Mouse (Mus musculus) kidney, adult 2 months (tissue): Measurements from ENCODE around the gene Rps6ka2. TPM values are rescaled to one million over a fixed set of nuclear protein-coding genes. Genes with fewer than 3 reads are reported as not detected.

Experiments used
- DNase-seq: peaks from one replicate; pipeline ENCODE4 v3.0.0; 2021
- H3K27ac ChIP-seq: fragments of 200-500 bp; 2 replicates; pipeline ENCODE4 v1.5.1; 2012; ENCODE audit warnings: low read depth, low read length, control low read depth, inconsistent platforms; ENCODE audit not compliant: insufficient read depth
- H3K27me3 ChIP-seq: fragments of 200-500 bp; replicated peaks from 2 replicates; pipeline ENCODE4 v1.6.1; 2012; ENCODE audit warnings: mild to moderate bottlenecking, moderate library complexity, low read length, inconsistent platforms; ENCODE audit not compliant: control insufficient read depth, insufficient read depth
- H3K36me3 ChIP-seq: fragments of 200-500 bp; 2 replicates; pipeline ENCODE4 v1.6.1; 2012; ENCODE audit warnings: mild to moderate bottlenecking, moderate library complexity, low read length, inconsistent platforms; ENCODE audit not compliant: control insufficient read depth, insufficient read depth
- H3K4me1 ChIP-seq: fragments of 200-500 bp; 2 replicates; pipeline ENCODE4 v1.6.1; 2011; ENCODE audit warnings: low read length; ENCODE audit not compliant: control insufficient read depth, insufficient read depth
- H3K4me3 ChIP-seq: fragments of 200-500 bp; 2 replicates; pipeline ENCODE4 v1.5.1; 2011; ENCODE audit warnings: mild to moderate bottlenecking, low read depth, low read length, control low read depth; ENCODE audit not compliant: insufficient read depth
- CTCF ChIP-seq: fragments of 200-500 bp; conservative IDR thresholded peaks from 2 replicates; pipeline ENCODE4 v1.5.1; 2011; ENCODE audit warnings: low read depth, mild to moderate bottlenecking, control low read depth, low read length, moderate library complexity, mixed read lengths; ENCODE audit not compliant: insufficient read depth, insufficient read length
- POLR2A ChIP-seq: fragments of 200-500 bp; IDR thresholded peaks from one replicate; pipeline ENCODE4 v1.6.1; 2011; ENCODE audit warnings: low read depth, low read length, control low read depth
- WGBS: fragments of 180-500 bp; shearing (Covaris S2); methylation state at CpG from one replicate; pipeline ENCODE4 v1.1.7; 2018; 5-methylcytosine and 5-hydroxymethylcytosine counted together
- polyA plus RNA-seq: library from polyadenylated mRNA; depleted of rRNA; stranded (reverse); fragments of >200 nt; gene quantifications from 2 replicates; pipeline ENCODE4 v1.2.3, GENCODE M21; 2012

The Rps6ka2 gene
- polyA plus RNA-seq, 1 experiment = 5.5 TPM

DNA sequence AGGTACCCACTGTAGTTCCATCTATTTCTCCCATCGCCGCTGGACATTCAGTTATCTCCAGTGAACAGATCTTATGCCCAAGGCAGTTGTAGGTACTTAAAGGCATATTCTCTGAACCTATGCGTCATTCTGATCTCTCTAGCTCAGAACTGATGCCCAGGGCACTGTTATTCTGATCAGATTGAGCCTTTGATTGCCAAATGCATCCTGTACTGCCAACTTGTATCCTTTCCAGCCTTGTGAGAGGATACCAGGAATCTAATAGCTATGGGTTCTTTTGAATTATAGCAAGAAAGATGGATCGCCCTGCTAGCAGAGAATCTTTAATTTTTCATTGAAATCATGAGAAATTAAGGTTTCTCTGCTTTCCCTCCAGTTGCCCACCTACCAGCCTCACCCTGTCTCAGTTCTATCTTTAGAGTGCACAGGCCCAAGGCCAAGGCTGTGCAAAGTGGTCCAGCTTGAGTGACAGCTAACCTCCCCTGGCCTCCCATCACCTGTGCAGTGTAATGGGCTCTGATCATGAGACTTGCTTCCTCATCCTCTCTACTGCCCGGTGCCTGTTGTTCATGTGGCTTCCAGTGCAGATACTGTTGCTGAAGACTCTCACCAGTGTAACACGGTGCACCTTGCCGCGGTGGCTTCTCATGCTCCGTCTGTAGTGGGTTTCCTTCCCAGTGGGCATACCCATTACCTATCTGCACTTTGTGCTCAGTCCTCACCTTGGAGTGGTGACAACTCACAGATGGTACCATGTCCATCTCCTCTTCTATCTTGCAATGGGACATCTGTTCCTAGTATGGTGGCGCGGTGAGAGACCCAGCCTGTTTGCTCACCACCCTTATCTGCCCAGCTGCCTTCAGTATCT lies 20.4 kb upstream of the Rps6ka2 start:
- Histone ChIP-seq H3K4me3 (no peak overlapping the region), H3K27ac (no peak overlapping the region), H3K36me3 (no peaks in the 10 kb centered on the region), H3K27me3 (no peaks in the 10 kb centered on the region), H3K4me1 (no peaks in the 10 kb centered on the region)
- no peak for DNase-seq
- TF ChIP-seq CTCF (no peak), POLR2A (no peak)
- WGBS = 96% methylated on average over 11 of the region's 11 CpGs

- WGBS = 76% methylated on average over 6 of the region's 6 CpGs
- no peaks in the 10 kb centered on the region for H3K27me3 ChIP-seq
- no peak overlapping the region for H3K27ac ChIP-seq
- H3K36me3 ChIP-seq = no peaks in the 10 kb centered on the region
- H3K4me3 ChIP-seq = no peak overlapping the region
- no peak for DNase-seq
- TF ChIP-seq CTCF (no peak), POLR2A (no peak)
- H3K4me1 ChIP-seq = no peaks in the 10 kb centered on the region
Observed at GRCm38 (mm10) chr17:7151446-7152100, 18.3 kb upstream of the Rps6ka2 start.

- no peaks in the 10 kb centered on the region for H3K27me3 ChIP-seq
- DNase-seq = no peak
- H3K27ac ChIP-seq = no peak overlapping the region
- TF ChIP-seq POLR2A (no peak), CTCF (no peak)
- H3K4me3 ChIP-seq = no peak overlapping the region
- no peaks in the 10 kb centered on the region for H3K36me3 ChIP-seq
- H3K4me1 ChIP-seq = no peaks in the 10 kb centered on the region
- WGBS = 93% methylated on average over 7 of the region's 7 CpGs
Observed at GRCm38 (mm10) chr17:7152662-7153061, 17.3 kb upstream of the Rps6ka2 start.

DNA sequence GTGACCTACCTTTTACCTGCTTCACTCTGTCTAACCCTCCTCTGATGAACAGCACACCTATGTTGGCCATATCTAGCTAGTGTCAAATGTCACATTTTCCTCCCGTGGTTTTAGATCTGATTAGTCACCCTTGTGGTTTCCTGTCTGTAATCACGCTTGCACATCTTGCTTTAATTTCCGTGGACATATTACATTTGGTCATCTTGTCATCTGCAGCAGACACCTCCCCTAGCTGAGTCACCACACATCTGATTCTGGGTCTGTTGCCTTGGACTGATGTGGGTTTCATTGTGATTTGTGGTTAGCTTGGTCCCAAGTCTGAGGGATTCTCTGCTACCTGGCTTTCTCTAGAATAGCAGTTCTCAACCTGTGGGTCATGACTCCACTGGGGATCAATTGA lies 6.0 kb upstream of the Rps6ka2 start:
- DNase-seq = no peak
- no peaks in the 10 kb centered on the region for H3K4me1 ChIP-seq
- no peak overlapping the region for H3K4me3 ChIP-seq
- H3K36me3 ChIP-seq = no peaks in the 10 kb centered on the region
- 55% methylated on average over 3 of the region's 3 CpGs for WGBS
- H3K27ac ChIP-seq = no peak overlapping the region
- TF ChIP-seq CTCF = no peak
- H3K27me3 ChIP-seq = no peaks in the 10 kb centered on the region

DNA sequence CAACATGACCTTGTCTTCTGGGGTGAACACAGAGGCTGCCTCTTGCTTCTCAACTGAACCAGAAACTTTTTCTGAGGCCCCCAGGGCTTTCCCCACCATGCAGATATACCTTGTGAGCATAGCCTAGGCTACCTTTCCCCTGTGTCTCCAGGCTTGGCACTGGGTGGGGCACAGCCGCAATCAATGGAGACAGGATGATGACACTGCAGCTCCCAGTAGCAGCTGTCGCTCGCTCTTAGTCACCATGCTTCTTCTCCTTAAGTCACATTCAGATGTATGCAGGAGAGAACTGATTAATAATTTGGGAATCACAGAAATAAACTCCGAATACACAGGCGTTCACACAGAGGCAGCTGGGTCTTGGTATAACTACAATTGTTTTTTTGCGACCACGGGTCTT lies 4.4 kb upstream of the Rps6ka2 start:
- 96% methylated on average over 7 of the region's 7 CpGs for WGBS
- DNase-seq = no peak
- no peak for TF ChIP-seq CTCF
- no peak for TF ChIP-seq POLR2A

GRCm38 (mm10) chr17:7168961-7169626 lies 821 bp upstream of the Rps6ka2 start:
- no peaks in the 10 kb centered on the region; the same call in 1 of the 2 replicates for H3K4me1 ChIP-seq
- H3K4me3 ChIP-seq = peak overlapping the region; percentile 45
- DNase-seq = peak; percentile 90
- no peaks in the 10 kb centered on the region for H3K27me3 ChIP-seq
- TF ChIP-seq POLR2A (no peak), CTCF (no peak)
- no peaks in the 10 kb centered on the region for H3K36me3 ChIP-seq
- WGBS = 13% methylated on average over 15 of the region's 15 CpGs
- H3K27ac ChIP-seq = peak overlapping the region; percentile 73

More for the DNA sequence above, 4.4 kb upstream of the Rps6ka2 start:
- Histone ChIP-seq H3K4me3 (no peak overlapping the region), H3K36me3 (no peaks in the 10 kb centered on the region), H3K4me1 (no peaks in the 10 kb centered on the region; the same call in 1 of the 2 replicates), H3K27ac (no peak overlapping the region), H3K27me3 (no peaks in the 10 kb centered on the region)
